Mouse (Mus musculus): Measurements from ENCODE around the gene Ace3.

GRCm38 (mm10) chr11:105952111-105952510 lies 42.4 kb upstream of the Ace3 start:
- TF ChIP-seq CTCF (IDR thresholded peaks at IDR 0.05; ENCODE audit: low read depth, low read length) (no peak), POLR2A (IDR thresholded peaks at IDR 0.05; ENCODE audit: borderline replicate concordance, low read depth, low read length) (no peak)
